Mouse (Mus musculus) limb, embryonic 11.5 days (tissue): ENCODE data around the gene Fgf8. TPM values are rescaled to one million over a fixed set of nuclear protein-coding genes. Genes with fewer than 3 reads are reported as not detected.

Source experiments
- ATAC-seq: fragments of 200-750 bp; cut with Nextera tagmentation; 2 replicates; pipeline ENCODE4 v1.8.0; 2017; ENCODE audit warnings: low read depth; ENCODE audit not compliant: insufficient number of reproducible peaks, low FRiP score, low TSS enrichment
- DNase-seq: peaks from one replicate; pipeline ENCODE4 v3.0.0-alpha.2; 2015; ENCODE audit warnings: low spot score
- H3K27ac ChIP-seq: fragments of 300-500 bp; sonication (generic); replicated peaks from 2 replicates; pipeline ENCODE4 v1.5.1; 2014; ENCODE audit warnings: low read depth, mild to moderate bottlenecking, low read length
- H3K27me3 ChIP-seq: fragments of 300-500 bp; sonication (generic); 2 replicates; pipeline ENCODE4 v1.6.1; 2014; ENCODE audit warnings: mild to moderate bottlenecking, low read length, mixed read lengths; ENCODE audit not compliant: control insufficient read depth, insufficient read depth
- H3K36me3 ChIP-seq: fragments of 300-500 bp; sonication (generic); 2 replicates; pipeline ENCODE4 v1.6.1; 2014; ENCODE audit warnings: mild to moderate bottlenecking, low read length, moderate library complexity, mixed read lengths; ENCODE audit not compliant: control insufficient read depth, insufficient read depth
- H3K4me1 ChIP-seq: fragments of 300-500 bp; sonication (generic); 2 replicates; pipeline ENCODE4 v1.6.1; 2014; ENCODE audit warnings: low read length, mixed read lengths; ENCODE audit not compliant: control insufficient read depth, insufficient read depth
- H3K4me2 ChIP-seq: fragments of 300-500 bp; sonication (generic); 2 replicates; pipeline ENCODE4 v1.6.1; 2014; ENCODE audit warnings: low read depth, mild to moderate bottlenecking, moderate library complexity; ENCODE audit not compliant: severe bottlenecking
- H3K4me3 ChIP-seq: fragments of 300-500 bp; sonication (generic); 2 replicates; pipeline ENCODE4 v1.5.1; 2014; ENCODE audit warnings: low read depth, low read length
- H3K9ac ChIP-seq: fragments of 300-500 bp; sonication (generic); 2 replicates; pipeline ENCODE4 v1.6.1; 2014; ENCODE audit warnings: mild to moderate bottlenecking, low read length
- H3K9me3 ChIP-seq: fragments of 300-500 bp; sonication (generic); 2 replicates; pipeline ENCODE4 v1.6.1; 2016; ENCODE audit warnings: low read length; ENCODE audit not compliant: control insufficient read depth
- WGBS: fragments of 180-500 bp; shearing (Covaris S2); extraction: QIAGEN DNeasy Blood & Tissue Kit; methylation state at CpG from one replicate; pipeline ENCODE4 v1.1.7; 2014; 5-methylcytosine and 5-hydroxymethylcytosine counted together
- polyA plus RNA-seq: library from polyadenylated mRNA; unstranded; fragments of >200 nt; fragmentation: Nextera tagmentation; extraction: Ambion mirVana; gene quantifications from 2 replicates; pipeline ENCODE4 v1.2.1, GENCODE M21; 2014

Gene Fgf8
- polyA plus RNA-seq, 1 experiment from 2014 or later, result 46.1 TPM

DNA sequence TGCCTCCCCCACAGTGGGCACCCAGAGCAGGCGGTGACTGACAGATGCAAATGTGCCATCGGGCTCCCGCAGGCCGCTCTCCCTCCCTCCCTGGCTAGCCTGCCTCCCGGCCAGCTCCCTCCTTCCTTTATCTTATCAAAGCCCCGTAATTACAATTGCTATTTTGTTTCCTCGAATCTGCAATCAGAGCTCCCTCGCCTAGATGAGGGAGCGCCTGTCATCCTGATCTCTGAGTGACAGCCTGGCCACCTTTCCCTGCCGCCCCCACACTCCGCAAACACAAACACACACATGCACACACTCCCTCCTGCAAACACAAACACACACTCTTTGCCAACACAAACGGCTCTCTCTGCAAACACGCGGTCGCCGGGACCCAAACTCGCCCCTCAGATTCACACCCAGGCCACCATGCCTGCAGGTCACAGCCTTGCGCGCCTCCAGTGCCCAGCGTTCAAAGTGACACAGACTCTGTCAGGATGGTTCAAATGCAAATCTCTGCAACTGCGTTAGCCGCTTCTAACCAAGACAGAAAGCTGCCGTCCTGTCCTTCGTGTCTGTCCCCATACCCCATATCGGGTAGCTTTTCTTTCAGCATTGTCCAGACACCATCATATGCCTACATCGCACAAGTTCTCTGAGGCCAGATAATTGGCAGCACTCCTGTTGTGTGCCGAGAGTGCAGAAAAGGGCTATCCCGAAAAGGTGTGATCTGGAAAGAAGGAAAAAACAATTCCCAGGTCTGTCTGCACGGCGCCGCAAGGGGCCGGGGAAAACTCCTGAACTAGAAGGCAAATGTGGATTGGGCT, 2.8 kb upstream of the Fgf8 start:
- Histone ChIP-seq H3K4me3 (no peak overlapping the region), H3K36me3 (no peaks in the 10 kb centered on the region), H3K9ac (no peak overlapping the region), H3K27ac (no peak overlapping the region), H3K4me1 (peaks cover 25% of the 10 kb centered on the region), H3K4me2 (no peak overlapping the region), H3K27me3 (peaks cover 55% of the 10 kb centered on the region), H3K9me3 (no peaks in the 10 kb centered on the region)
- 3% methylated on average over 32 of the region's 32 CpGs for WGBS
- DNase-seq (peak; percentile 58), ATAC-seq (no peak)

DNA sequence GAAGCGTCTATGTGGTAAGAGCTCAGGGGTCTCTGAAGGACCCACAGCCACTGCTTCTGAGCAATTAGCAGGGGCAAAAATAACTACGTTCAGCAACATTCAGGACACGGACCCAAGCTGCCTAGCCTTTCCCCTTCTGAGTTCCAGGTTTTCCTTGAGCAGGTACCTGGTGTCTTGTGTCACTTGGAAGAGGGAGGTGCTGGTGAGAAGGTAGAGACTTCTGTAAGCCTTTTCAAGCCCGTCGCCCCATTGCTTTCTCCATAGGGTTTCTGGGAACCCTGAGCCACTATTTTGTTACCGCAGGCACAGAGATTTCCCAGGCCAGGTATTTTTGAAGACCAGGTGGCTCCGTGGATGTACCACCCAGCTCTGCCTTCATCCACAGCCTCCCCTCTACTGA, 904 bp upstream of the Fgf8 start:
- no peaks in the 10 kb centered on the region for H3K9me3 ChIP-seq
- no peak for DNase-seq
- 12% methylated on average over 7 of the region's 7 CpGs for WGBS
- H3K27ac ChIP-seq, result no peak overlapping the region
- H3K9ac ChIP-seq, result no peak overlapping the region
- H3K36me3 ChIP-seq, result no peaks in the 10 kb centered on the region
- H3K4me3 ChIP-seq, result no peak overlapping the region
- H3K4me2 ChIP-seq, result no peak overlapping the region
- H3K4me1 ChIP-seq, result peaks cover 22% of the 10 kb centered on the region
- H3K27me3 ChIP-seq, result peaks cover 70% of the 10 kb centered on the region
- ATAC-seq, result no peak

DNA sequence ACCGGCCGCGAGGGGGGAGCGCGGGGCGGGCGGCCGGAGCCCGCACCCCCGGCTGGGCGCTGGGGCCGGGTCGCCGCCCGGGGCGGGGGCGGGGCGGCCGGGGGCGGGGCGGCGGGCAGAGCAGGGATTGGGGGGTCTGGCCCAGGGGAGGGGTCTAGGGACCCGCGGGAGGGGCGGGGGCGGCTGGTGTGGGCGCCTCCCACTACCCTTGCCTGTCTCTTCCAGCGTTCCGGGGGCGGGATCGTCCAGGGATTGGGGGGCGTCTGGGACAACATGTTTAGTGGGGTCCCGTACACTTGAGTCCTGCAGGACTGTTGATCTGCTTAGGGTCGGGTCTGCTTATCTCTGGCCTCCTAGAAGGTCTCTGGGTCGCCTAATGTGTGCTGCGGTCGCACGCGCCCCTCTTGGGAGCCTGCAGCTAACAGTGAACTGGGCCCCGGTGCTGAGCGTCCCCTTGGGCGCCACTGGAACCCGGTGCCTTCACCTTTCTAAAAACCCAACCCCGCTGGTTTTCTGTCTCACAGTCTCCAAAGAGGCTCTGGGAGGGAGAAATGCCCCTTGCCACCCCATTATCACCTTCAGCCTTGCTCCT, 365 bp upstream of the Fgf8 start:
- no peak overlapping the region for H3K27ac ChIP-seq
- no peaks in the 10 kb centered on the region for H3K36me3 ChIP-seq
- no peak for ATAC-seq
- no peak overlapping the region; the same call in 1 of the 2 replicates for H3K9ac ChIP-seq
- peak overlapping the region; percentile 42; the same call in 1 of the 2 replicates for H3K4me3 ChIP-seq
- DNase-seq, result peak; percentile 52
- WGBS, result under 1% methylated on average over 20 of the region's 44 CpGs
- peaks cover 19% of the 10 kb centered on the region for H3K4me1 ChIP-seq
- peaks cover 75% of the 10 kb centered on the region for H3K27me3 ChIP-seq
- H3K4me2 ChIP-seq, result peak overlapping the region; percentile 88
- H3K9me3 ChIP-seq, result no peaks in the 10 kb centered on the region

DNA sequence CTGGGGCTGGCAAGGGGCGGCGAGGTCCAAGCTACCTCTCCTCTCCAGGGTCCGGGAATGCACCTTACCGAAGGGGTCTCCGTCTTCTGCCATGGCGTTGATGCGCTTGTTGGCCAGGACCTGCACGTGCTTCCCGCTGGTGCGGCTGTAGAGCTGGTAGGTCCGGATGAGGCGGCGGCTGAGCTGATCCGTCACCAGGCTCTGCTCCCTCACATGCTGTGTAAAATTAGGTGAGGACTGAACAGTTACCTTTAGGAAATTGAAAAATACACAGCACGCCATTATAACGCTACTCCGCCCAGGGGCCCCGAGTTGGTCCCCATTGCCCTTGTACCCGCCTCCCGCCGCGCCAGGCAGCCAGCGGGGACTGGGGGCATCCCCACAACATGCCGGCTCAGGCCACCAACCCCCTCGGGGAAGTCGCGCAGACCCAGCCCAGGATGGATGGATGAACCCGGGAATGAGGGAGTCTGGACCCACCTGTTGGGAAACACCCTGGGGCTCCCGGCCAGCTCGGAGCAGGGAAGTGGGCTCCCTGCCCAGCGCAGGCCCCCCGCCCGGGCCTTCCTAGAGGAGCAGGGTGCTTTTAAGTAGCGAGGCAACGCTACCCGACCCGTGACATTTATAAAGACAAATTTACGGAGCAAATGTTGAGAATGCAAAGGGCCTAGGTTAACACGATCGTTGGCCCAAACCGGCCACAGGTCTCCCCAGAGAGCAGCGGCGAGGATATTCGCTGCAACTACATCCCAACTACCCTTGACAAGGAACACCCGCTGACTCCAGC, 1.1 kb downstream of the Fgf8 start:
- peak; percentile 62 for DNase-seq
- Histone ChIP-seq H3K27me3 (peaks cover 89% of the 10 kb centered on the region), H3K9me3 (no peaks in the 10 kb centered on the region), H3K4me3 (peak overlapping the region; percentile 42), H3K27ac (no peak overlapping the region), H3K4me1 (peaks cover 23% of the 10 kb centered on the region), H3K9ac (no peak overlapping the region), H3K36me3 (no peaks in the 10 kb centered on the region), H3K4me2 (peak overlapping the region; percentile 88; the same call in 1 of the 2 replicates)
- no peak for ATAC-seq
- under 1% methylated on average over 45 of the region's 45 CpGs for WGBS

DNA sequence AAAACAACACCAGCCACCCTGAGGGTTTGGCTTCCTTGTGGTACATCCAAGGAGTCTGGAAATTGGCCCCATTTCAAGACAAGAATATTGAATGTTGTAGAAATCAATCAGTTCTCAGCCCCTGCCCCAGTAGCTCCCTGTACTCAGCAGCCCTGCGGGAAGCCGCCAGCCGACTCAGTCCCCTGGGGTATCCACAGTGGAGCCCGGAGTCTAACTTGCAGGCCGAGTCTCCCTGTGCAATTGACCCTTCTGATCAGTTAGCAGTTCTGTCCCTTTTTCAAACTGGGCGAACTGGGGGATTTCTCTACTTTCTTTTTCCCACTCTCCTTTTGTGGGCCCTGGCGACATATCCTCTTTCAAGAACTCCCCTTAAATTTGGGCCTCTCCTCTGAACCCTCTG, 1.9 kb downstream of the Fgf8 start:
- Histone ChIP-seq H3K27ac (no peak overlapping the region), H3K4me1 (peaks cover 19% of the 10 kb centered on the region), H3K36me3 (no peaks in the 10 kb centered on the region), H3K9me3 (no peaks in the 10 kb centered on the region), H3K4me2 (no peak overlapping the region), H3K4me3 (no peak overlapping the region), H3K27me3 (peaks cover 92% of the 10 kb centered on the region), H3K9ac (no peak overlapping the region)
- 8% methylated on average over 7 of the region's 7 CpGs for WGBS
- ATAC-seq (no peak), DNase-seq (peak; percentile 54)

DNA sequence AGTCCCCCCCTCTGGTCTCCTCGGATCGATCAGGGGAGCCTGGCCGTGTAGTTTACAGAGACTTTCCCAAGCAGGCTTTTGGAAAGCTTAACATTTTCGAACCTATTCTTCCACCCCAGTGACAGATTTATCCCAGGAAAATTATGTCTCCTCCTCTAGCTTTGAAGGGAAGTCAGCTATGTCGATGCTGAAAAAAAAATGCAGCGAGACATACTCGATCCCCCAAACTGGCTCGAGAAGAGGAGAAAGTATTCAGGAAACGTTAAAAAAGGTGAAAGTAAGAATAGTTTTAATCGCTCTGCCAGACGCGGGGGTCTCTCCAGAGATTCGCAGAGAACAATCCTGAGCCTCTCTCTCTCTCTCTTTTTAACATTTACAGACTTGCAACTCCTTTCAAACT, 2.5 kb downstream of the Fgf8 start:
- Histone ChIP-seq H3K27me3 (peaks cover 92% of the 10 kb centered on the region), H3K9me3 (no peaks in the 10 kb centered on the region), H3K27ac (no peak overlapping the region), H3K9ac (no peak overlapping the region), H3K4me2 (no peak overlapping the region), H3K36me3 (no peaks in the 10 kb centered on the region), H3K4me1 (peaks cover 20% of the 10 kb centered on the region), H3K4me3 (no peak overlapping the region)
- WGBS, result 6% methylated on average over 13 of the region's 13 CpGs
- DNase-seq (no peak), ATAC-seq (no peak)

DNA sequence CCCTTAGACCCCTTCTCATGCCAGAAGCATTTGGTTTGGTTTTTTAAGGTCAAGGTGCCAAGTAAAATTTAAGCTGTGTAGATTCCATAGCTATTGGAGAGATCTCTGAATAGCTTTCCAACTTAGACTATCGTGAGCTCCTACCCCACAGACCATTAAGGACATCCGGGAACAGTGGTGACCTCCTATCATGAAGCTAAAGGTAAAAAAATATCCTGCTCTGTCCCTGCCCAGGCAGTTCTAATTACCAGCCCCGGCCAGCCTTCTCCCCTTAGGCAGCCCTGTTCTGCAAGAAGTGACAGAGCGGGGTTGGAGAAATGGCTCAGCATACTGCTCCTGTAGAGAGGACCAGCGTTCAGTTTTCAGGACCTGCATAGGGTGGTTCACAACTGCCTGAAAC, 4.2 kb downstream of the Fgf8 start:
- H3K27ac ChIP-seq, result no peak overlapping the region
- WGBS, result 47% methylated on average over 5 of the region's 5 CpGs
- no peak overlapping the region for H3K9ac ChIP-seq
- no peak overlapping the region for H3K4me2 ChIP-seq
- no peak overlapping the region for H3K4me3 ChIP-seq
- H3K36me3 ChIP-seq, result no peaks in the 10 kb centered on the region
- no peaks in the 10 kb centered on the region for H3K9me3 ChIP-seq
- peaks cover 25% of the 10 kb centered on the region for H3K4me1 ChIP-seq
- DNase-seq (no peak), ATAC-seq (no peak)
- peaks cover 89% of the 10 kb centered on the region for H3K27me3 ChIP-seq

DNA sequence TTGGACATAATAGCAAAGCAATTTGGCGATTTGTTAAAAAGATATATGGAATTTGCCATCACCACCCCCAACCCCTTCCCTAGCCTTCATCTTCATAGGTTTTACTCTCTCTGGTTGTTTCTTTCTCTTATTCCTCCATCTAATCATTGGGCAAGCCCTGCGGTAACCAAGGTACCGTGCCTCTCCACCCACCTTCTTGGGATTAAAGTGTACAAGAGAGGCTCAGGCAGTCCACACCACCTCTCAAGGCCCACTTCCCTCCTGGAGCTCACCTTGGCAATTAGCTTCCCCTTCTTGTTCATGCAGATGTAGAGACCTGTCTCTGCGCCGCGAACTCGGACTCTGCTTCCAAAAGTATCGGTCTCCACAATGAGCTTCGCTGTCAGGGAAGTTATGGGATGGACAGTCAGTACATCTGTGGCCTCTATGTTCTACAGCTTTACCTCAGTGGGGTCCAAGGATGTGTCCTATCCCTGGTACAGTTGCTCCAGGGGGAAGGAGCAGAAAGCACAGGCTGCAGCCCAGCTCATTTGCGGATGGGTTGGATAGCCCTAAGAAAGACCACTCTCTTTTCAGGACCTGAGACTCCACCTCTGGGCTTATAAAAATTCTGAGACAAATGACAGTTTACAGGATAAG, 4.8 kb downstream of the Fgf8 start:
- Histone ChIP-seq H3K9me3 (no peaks in the 10 kb centered on the region), H3K27me3 (peaks cover 87% of the 10 kb centered on the region), H3K4me2 (no peak overlapping the region), H3K27ac (no peak overlapping the region), H3K4me1 (peaks cover 27% of the 10 kb centered on the region), H3K36me3 (no peaks in the 10 kb centered on the region), H3K9ac (no peak overlapping the region), H3K4me3 (no peak overlapping the region)
- no peak for ATAC-seq
- DNase-seq, result no peak
- WGBS, result 72% methylated on average over 10 of the region's 10 CpGs
